ENCODE assay signal across 15 mouse cellular contexts in genomic region chrX:112422998-112423397, GRCm38 (mm10). TPM values are rescaled to one million over a fixed set of nuclear protein-coding genes. Genes with fewer than 3 reads are reported as not detected.
DNase-seq lines count a peak whose midpoint lies in the region; ATAC-seq and TF ChIP-seq lines count a peak whose summit lies in the region.
"Not testable (repeated sequence)": the region's sequence is repeated elsewhere in the genome, so short reads cannot be mapped to it uniquely, and the experiment has no call there.
"Had no signal": no experiment of that assay in that cellular context is flagged by ENCODE, and none has a peak within 500 bp of the region (broad histone marks: within the 10 kb centered on the region; RNA-seq: fewer than 3 reads in every experiment).

No protein-coding gene starts in this region.

- ATAC-seq in limb, embryonic 14.5 days (ENCODE audit: low FRiP score, low read depth); midbrain, embryonic 14.5 days (ENCODE audit: low FRiP score, low TSS enrichment): not testable (repeated sequence)

- not testable (repeated sequence) for H3K27me3 ChIP-seq in limb, embryonic 14.5 days (ENCODE audit: control insufficient read depth, insufficient read depth, low read length); midbrain, embryonic 14.5 days (ENCODE audit: control insufficient read depth, insufficient read depth, low read length)

- H3K27ac ChIP-seq in limb, embryonic 14.5 days (replicated peaks; ENCODE audit: low read depth, low read length); midbrain, embryonic 14.5 days (replicated peaks; ENCODE audit: low read depth, low read length): not testable (repeated sequence)

- H3K4me3 ChIP-seq in limb, embryonic 14.5 days (replicated peaks; ENCODE audit: low read length); midbrain, embryonic 14.5 days (replicated peaks; ENCODE audit: low read depth, low read length): not testable (repeated sequence)

- H3K9me3 ChIP-seq in limb, embryonic 14.5 days (ENCODE audit: control insufficient read depth, low read length); midbrain, embryonic 14.5 days (ENCODE audit: control insufficient read depth, low read length): not testable (repeated sequence)

- H3K4me2 ChIP-seq in limb, embryonic 14.5 days (replicated peaks; ENCODE audit: low read depth, low read length, severe bottlenecking); midbrain, embryonic 14.5 days (ENCODE audit: low read length): not testable (repeated sequence)

- WGBS in limb, embryonic 14.5 days = 45% methylated on average over 2 of the region's 2 CpGs
- WGBS in midbrain, embryonic 14.5 days = 49% methylated on average over 2 of the region's 2 CpGs

- DNase-seq in CD4-positive, CD25-positive, alpha-beta regulatory T cell, adult 2 months (ENCODE audit: low read depth, low spot score) = peak; percentile 39
- DNase-seq in adrenal gland, postnatal 14 days = peak; percentile 14
- peak; percentile 70 for DNase-seq in embryo, embryonic 10.5 days (ENCODE audit: low spot score)
- peak; percentile 3 for DNase-seq in heart, adult 8-10 months (ENCODE audit: low spot score)
- peak; percentile 11 for DNase-seq in kidney, postnatal 14 days
- peak; percentile 59 for DNase-seq in limb, embryonic 14.5 days (ENCODE audit: low spot score)
- peak; percentile 82 for DNase-seq in midbrain, embryonic 14.5 days
- DNase-seq in thymus, postnatal 14 days = peak; percentile 6

- TF ChIP-seq POLR2A in limb, embryonic 14.5 days (IDR thresholded peaks at IDR 0.05; ENCODE audit: borderline replicate concordance, extremely low read depth, insufficient read depth, insufficient read length) = not testable (repeated sequence)

- not testable (repeated sequence) for H3K36me3 ChIP-seq in limb, embryonic 14.5 days (ENCODE audit: control insufficient read depth, insufficient read depth, low read length); midbrain, embryonic 14.5 days (ENCODE audit: control insufficient read depth, insufficient read depth, low read length)

- H3K9ac ChIP-seq in limb, embryonic 14.5 days (ENCODE audit: low read depth, low read length, severe bottlenecking); midbrain, embryonic 14.5 days (replicated peaks; ENCODE audit: low read length): not testable (repeated sequence)

- H3K4me1 ChIP-seq in limb, embryonic 14.5 days (ENCODE audit: control insufficient read depth, insufficient read depth, low read length); midbrain, embryonic 14.5 days (ENCODE audit: control insufficient read depth, insufficient read depth, low read length): not testable (repeated sequence)

RNA-seq across cellular contexts. Expression of gene Satl1, which starts 16.4 kb away (rescaled TPM):
- not detected in 2 replicates for total RNA-seq in adrenal gland, postnatal 14 days (2021)
- not detected for total RNA-seq in heart, adult 8-10 months (2022)
- not detected in 2 replicates for polyA plus RNA-seq in limb, embryonic 14.5 days (2012; rRNA removed)
- not detected in 2 replicates for polyA plus RNA-seq in limb, embryonic 14.5 days (2014; fragmentation: Nextera tagmentation; extraction: Ambion mirVana)
- polyA plus RNA-seq in midbrain, embryonic 14.5 days (2014; fragmentation: Nextera tagmentation; extraction: Ambion mirVana) = not detected in 2 replicates
- total RNA-seq: adrenal gland, postnatal 25 days; common myeloid progenitor, adult 5-6 weeks; gastrocnemius, postnatal 4 days; heart, postnatal 14 days had no signal
- polyA plus RNA-seq: forebrain, embryonic 12.5 days; lung, embryonic 16.5 days; urinary bladder, adult 2 months had no signal

Comparison
In these comparisons a context has a peak if more than half of its experiments do, and no peak if none do; other contexts are left out.
1. DNase-seq: peak in every context shown above with its lines; median percentile 82 in midbrain, embryonic 14.5 days; 70 in embryo, embryonic 10.5 days; 59 in limb, embryonic 14.5 days; 39 in CD4-positive, CD25-positive, alpha-beta regulatory T cell, adult 2 months; 14 in adrenal gland, postnatal 14 days; 11 in kidney, postnatal 14 days; 6 in thymus, postnatal 14 days; 3 in heart, adult 8-10 months.